Mouse (Mus musculus): ENCODE data around the gene Pi16. TPM values are rescaled to one million over a fixed set of nuclear protein-coding genes. Genes with fewer than 3 reads are reported as not detected.

Gene Pi16
- 1.0 to 1.8 TPM (median 1.6 TPM) in 4 replicates for total RNA-seq (2023)

GRCm38 (mm10) chr17:29317380-29317779 is at the start of gene Pi16:
Pi16 (plus strand) TSS chr17:29317680.

GRCm38 (mm10) chr17:29268682-29269348 is 48.7 kb upstream of the Pi16 start, which contains the start of gene BC004004:
BC004004 (plus strand) TSS chr17:29268788.

GRCm38 (mm10) chr17:29347645-29348256 is 30.3 kb downstream of the Pi16 start, which contains the start of gene Mtch1:
Mtch1 (minus strand) TSS chr17:29347934.

GRCm38 (mm10) chr17:29360761-29361221 is 43.3 kb downstream of the Pi16 start, which contains the start of gene Fgd2:
Fgd2 (plus strand) TSS chr17:29360914.

Other genes with a start within 250 kb of the Pi16 start
- gene Cdkn1a, start 226.7 kb upstream of the Pi16 start, total RNA-seq (2023) = 3.9 to 6.7 TPM (median 6.2 TPM) in 4 replicates
- 0.15 to 1.1 TPM (median 0.50 TPM) in 3 of 4 replicates, not detected in the other for gene Rab44, start 203.5 kb upstream of the Pi16 start, total RNA-seq (2023)
- 1.8 to 3.7 TPM (median 2.9 TPM) in 4 replicates for gene Cpne5, start 79.5 kb upstream of the Pi16 start, total RNA-seq (2023)
- 16.2 to 21.0 TPM (median 18.3 TPM) in 4 replicates for gene Ppil1, start 53.5 kb upstream of the Pi16 start, total RNA-seq (2023)
- gene BC004004, start 48.9 kb upstream of the Pi16 start, total RNA-seq (2023) = 112 to 123 TPM (median 119 TPM) in 4 replicates
- gene Mtch1, start 30.3 kb downstream of the Pi16 start, total RNA-seq (2023) = 78.8 to 102 TPM (median 90.8 TPM) in 4 replicates
- gene Fgd2, start 43.2 kb downstream of the Pi16 start, total RNA-seq (2023) = 469 to 496 TPM (median 482 TPM) in 4 replicates
- 229 to 250 TPM (median 234 TPM) in 4 replicates for gene Pim1, start 173.1 kb downstream of the Pi16 start, total RNA-seq (2023)
- gene Gm17657, start 232.0 kb downstream of the Pi16 start, total RNA-seq (2023) = not detected in 4 replicates
- 20.6 to 25.1 TPM (median 23.4 TPM) in 4 replicates for gene Tbc1d22b, start 232.1 kb downstream of the Pi16 start, total RNA-seq (2023)
- gene Tmem217, start 234.7 kb downstream of the Pi16 start, total RNA-seq (2023) = not detected in 4 replicates